Mouse (Mus musculus) forebrain, embryonic 12.5 days (tissue): ENCODE data around the gene AI661453. TPM values are rescaled to one million over a fixed set of nuclear protein-coding genes. Genes with fewer than 3 reads are reported as not detected.
A peak's percentile ranks its signal among the peaks of the same experiment; 100 is the strongest.

Experiments used
- ATAC-seq: fragments of 200-750 bp; cut with Nextera tagmentation; 2 replicates; pipeline ENCODE4 v1.8.0; 2017; ENCODE audit warnings: moderate TSS enrichment; ENCODE audit not compliant: low FRiP score
- H3K27ac ChIP-seq: fragments of 300-500 bp; sonication (generic); 2 replicates; pipeline ENCODE4 v1.5.1; 2016; ENCODE audit warnings: mild to moderate bottlenecking
- H3K27me3 ChIP-seq: fragments of 300-500 bp; sonication (generic); 2 replicates; pipeline ENCODE4 v1.6.1; 2016; ENCODE audit warnings: mild to moderate bottlenecking
- H3K36me3 ChIP-seq: fragments of 300-500 bp; sonication (generic); replicated peaks from 2 replicates; pipeline ENCODE4 v1.6.1; 2016; ENCODE audit warnings: mild to moderate bottlenecking
- H3K4me1 ChIP-seq: fragments of 300-500 bp; sonication (generic); 2 replicates; pipeline ENCODE4 v1.6.1; 2016
- H3K4me2 ChIP-seq: fragments of 300-500 bp; sonication (generic); 2 replicates; pipeline ENCODE4 v1.6.1; 2016; ENCODE audit warnings: mild to moderate bottlenecking, moderate library complexity
- H3K4me3 ChIP-seq: fragments of 300-500 bp; sonication (generic); replicated peaks from 2 replicates; pipeline ENCODE4 v1.5.1; 2016; ENCODE audit warnings: mild to moderate bottlenecking
- H3K9ac ChIP-seq: fragments of 300-500 bp; sonication (generic); 2 replicates; pipeline ENCODE4 v1.6.1; 2016; ENCODE audit warnings: mild to moderate bottlenecking
- H3K9me3 ChIP-seq: fragments of 300-500 bp; sonication (generic); 2 replicates; pipeline ENCODE4 v1.6.1; 2016
- WGBS: fragments of 180-500 bp; shearing (Covaris S2); methylation state at CpG from one replicate; pipeline ENCODE4 v1.1.7; 2016; 5-methylcytosine and 5-hydroxymethylcytosine counted together
- polyA plus RNA-seq: library from polyadenylated mRNA; unstranded; fragments of >200 nt; fragmentation: Nextera tagmentation; extraction: Ambion mirVana; gene quantifications from 2 replicates; pipeline ENCODE4 v1.2.1, GENCODE M21; 2016

The AI661453 gene
- polyA plus RNA-seq, 1 experiment from 2014 or later = 0.13 TPM

GRCm38 (mm10) chr17:47509031-47509705, 72.8 kb downstream of the AI661453 start:
- 57% methylated on average over 9 of the region's 9 CpGs for WGBS
- no peak overlapping the region for H3K27ac ChIP-seq
- H3K9me3 ChIP-seq = no peaks in the 10 kb centered on the region
- H3K4me1 ChIP-seq = peaks cover 21% of the 10 kb centered on the region
- H3K36me3 ChIP-seq = no peaks in the 10 kb centered on the region
- no peak overlapping the region for H3K4me2 ChIP-seq
- H3K27me3 ChIP-seq = no peaks in the 10 kb centered on the region
- no peak overlapping the region for H3K9ac ChIP-seq
- no peak overlapping the region for H3K4me3 ChIP-seq
- no peak for ATAC-seq

GRCm38 (mm10) chr17:47511111-47512020, 75.0 kb downstream of the AI661453 start:
- H3K27me3 ChIP-seq = no peaks in the 10 kb centered on the region
- ATAC-seq = peak; percentile 93
- H3K9me3 ChIP-seq = no peaks in the 10 kb centered on the region
- H3K4me3 ChIP-seq = 0 out of 2 replicates have a peak overlapping the region, but pooled peaks have one; percentile 4
- peak overlapping the region; percentile 38 for H3K27ac ChIP-seq
- H3K4me1 ChIP-seq = peaks cover 10% of the 10 kb centered on the region
- 19% methylated on average over 25 of the region's 25 CpGs for WGBS
- peak overlapping the region; percentile 39 for H3K4me2 ChIP-seq
- no peak overlapping the region for H3K9ac ChIP-seq
- H3K36me3 ChIP-seq = no peaks in the 10 kb centered on the region

GRCm38 (mm10) chr17:47512956-47513775, 76.8 kb downstream of the AI661453 start:
- Histone ChIP-seq H3K4me3 (no peak overlapping the region), H3K9me3 (no peaks in the 10 kb centered on the region), H3K27ac (no peak overlapping the region), H3K9ac (no peak overlapping the region; the same call in 1 of the 2 replicates), H3K27me3 (no peaks in the 10 kb centered on the region), H3K36me3 (no peaks in the 10 kb centered on the region), H3K4me2 (no peak overlapping the region), H3K4me1 (peaks cover 15% of the 10 kb centered on the region)
- WGBS = 79% methylated on average over 10 of the region's 10 CpGs
- no peak for ATAC-seq

- no peak for ATAC-seq
- Histone ChIP-seq H3K27ac (no peak overlapping the region), H3K4me2 (no peak overlapping the region), H3K4me1 (peaks cover 16% of the 10 kb centered on the region), H3K4me3 (no peak overlapping the region), H3K27me3 (no peaks in the 10 kb centered on the region), H3K36me3 (no peaks in the 10 kb centered on the region), H3K9me3 (no peaks in the 10 kb centered on the region), H3K9ac (no peak overlapping the region)
- 85% methylated on average over 7 of the region's 7 CpGs for WGBS
Observed at GRCm38 (mm10) chr17:47515180-47515844, 78.9 kb downstream of the AI661453 start.

- no peak overlapping the region for H3K4me2 ChIP-seq
- H3K4me3 ChIP-seq = no peak overlapping the region
- no peak overlapping the region for H3K27ac ChIP-seq
- no peaks in the 10 kb centered on the region for H3K9me3 ChIP-seq
- ATAC-seq = no peak
- peaks cover 16% of the 10 kb centered on the region for H3K4me1 ChIP-seq
- no peaks in the 10 kb centered on the region for H3K27me3 ChIP-seq
- 95% methylated on average over 3 of the region's 3 CpGs for WGBS
- H3K36me3 ChIP-seq = no peaks in the 10 kb centered on the region
- H3K9ac ChIP-seq = no peak overlapping the region
Observed at GRCm38 (mm10) chr17:47516232-47516631, 79.8 kb downstream of the AI661453 start.

GRCm38 (mm10) chr17:47518205-47518604, 81.8 kb downstream of the AI661453 start:
- H3K9me3 ChIP-seq = no peaks in the 10 kb centered on the region
- H3K36me3 ChIP-seq = no peaks in the 10 kb centered on the region
- H3K4me2 ChIP-seq = peak overlapping the region; percentile 4; the same call in 1 of the 2 replicates
- no peaks in the 10 kb centered on the region for H3K27me3 ChIP-seq
- 37% methylated on average over 8 of the region's 8 CpGs for WGBS
- no peak overlapping the region for H3K9ac ChIP-seq
- peaks cover 32% of the 10 kb centered on the region for H3K4me1 ChIP-seq
- no peak overlapping the region for H3K4me3 ChIP-seq
- no peak for ATAC-seq
- H3K27ac ChIP-seq = peak overlapping the region; percentile 56; the same call in 1 of the 2 replicates

Other genes with a start within 250 kb of the AI661453 start
- gene Mrps10, start 67.7 kb upstream of the AI661453 start, polyA plus RNA-seq = 69.2 and 71.3 TPM in 2 replicates
- gene Guca1b, start 51.2 kb upstream of the AI661453 start, polyA plus RNA-seq = 0.46 and 0.68 TPM in 2 replicates
- gene Guca1a, start 36.0 kb upstream of the AI661453 start, polyA plus RNA-seq = 0.23 and 0.60 TPM in 2 replicates
- gene 1700001C19Rik, start 761 bp downstream of the AI661453 start, polyA plus RNA-seq = 0.19 and 0.31 TPM in 2 replicates
- 31.1 and 32.9 TPM in 2 replicates for gene Taf8, start 65.7 kb downstream of the AI661453 start, polyA plus RNA-seq
- gene Ccnd3, start 68.4 kb downstream of the AI661453 start, polyA plus RNA-seq = 124 and 137 TPM in 2 replicates
- gene Bysl, start 174.9 kb downstream of the AI661453 start, polyA plus RNA-seq = 32.7 and 33.7 TPM in 2 replicates
- 38.5 and 41.5 TPM in 2 replicates for gene Med20, start 175.0 kb downstream of the AI661453 start, polyA plus RNA-seq
- gene Gm20517, start 175.0 kb downstream of the AI661453 start, polyA plus RNA-seq = 1.6 and 2.7 TPM in 2 replicates
- gene Usp49, start 194.1 kb downstream of the AI661453 start, polyA plus RNA-seq = 11.1 and 12.2 TPM in 2 replicates